Mouse (Mus musculus) MEL (cell line): ENCODE data around the gene Eapp. TPM values are rescaled to one million over a fixed set of nuclear protein-coding genes. Genes with fewer than 3 reads are reported as not detected.

Experiments
- DNase-seq: peaks from one replicate; pipeline ENCODE4 v3.0.0; 2011; ENCODE audit warnings: low read depth, low spot score
- H3K27ac ChIP-seq: 2 replicates; pipeline ENCODE4 v1.5.1; 2012; ENCODE audit warnings: low read depth, mild to moderate bottlenecking, control low read depth, low read length, moderate library complexity; ENCODE audit not compliant: control insufficient read depth
- H3K27me3 ChIP-seq, 2 experiments: fragments of 150-350 bp in 1 of 2; sonication (generic) in 1 of 2; 2 replicates each; pipeline ENCODE4 v1.6.1; 2012; ENCODE audit warnings: low read length in 2 of 2, mild to moderate bottlenecking in 2 of 2, improper control_type of control experiment in 1 of 2, moderate library complexity in 1 of 2; ENCODE audit not compliant: insufficient read depth in 2 of 2, control insufficient read depth in 1 of 2
- H3K36me3 ChIP-seq, 2 experiments: 2 replicates each; pipeline ENCODE4 v1.6.1; 2012 to 2014; ENCODE audit warnings: low read length in 2 of 2, improper control_type of control experiment in 1 of 2, inconsistent platforms in 1 of 2, mild to moderate bottlenecking in 1 of 2; ENCODE audit not compliant: insufficient read depth in 2 of 2, control insufficient read depth in 1 of 2
- H3K4me1 ChIP-seq, 2 experiments: fragments of 150-350 bp in 1 of 2; sonication (generic) in 1 of 2; 2 replicates each; pipeline ENCODE4 v1.6.1; 2012; ENCODE audit warnings: low read length in 2 of 2, improper control_type of control experiment in 1 of 2, mild to moderate bottlenecking in 1 of 2; ENCODE audit not compliant: insufficient read depth in 2 of 2, control insufficient read depth in 1 of 2
- H3K4me3 ChIP-seq, 2 experiments: fragments of 150-350 bp in 1 of 2; sonication (generic) in 1 of 2; 2 replicates each; pipeline ENCODE4 v1.5.1; 2012; ENCODE audit warnings: low read depth in 2 of 2, low read length in 2 of 2, mild to moderate bottlenecking in 2 of 2, moderate library complexity in 2 of 2, control low read depth in 1 of 2, improper control_type of control experiment in 1 of 2; ENCODE audit not compliant: control insufficient read depth in 1 of 2, insufficient read depth in 1 of 2
- H3K79me2 ChIP-seq: 2 replicates; pipeline ENCODE4 v1.6.1; 2012; ENCODE audit warnings: mild to moderate bottlenecking, low read length, moderate library complexity; ENCODE audit not compliant: control insufficient read depth, poor library complexity, insufficient read depth
- H3K9ac ChIP-seq: 2 replicates; pipeline ENCODE4 v1.6.1; 2012; ENCODE audit warnings: low read depth, mild to moderate bottlenecking, control low read depth, low read length, moderate library complexity; ENCODE audit not compliant: control insufficient read depth, poor library complexity, severe bottlenecking
- H3K9me3 ChIP-seq: fragments of 150-350 bp; sonication (generic); replicated peaks from 2 replicates; pipeline ENCODE4 v1.6.1; 2012; ENCODE audit warnings: mild to moderate bottlenecking, low read length, improper control_type of control experiment, moderate library complexity; ENCODE audit not compliant: insufficient read depth
- CHD2 ChIP-seq: IDR thresholded peaks from 2 replicates; pipeline ENCODE4 v1.6.1; 2011; ENCODE audit warnings: low read length, improper control_type of control experiment
- ELF1 ChIP-seq: IDR thresholded peaks from 2 replicates; pipeline ENCODE4 v1.6.1; 2014; ENCODE audit warnings: low read depth, mild to moderate bottlenecking, inconsistent platforms, low read length, improper control_type of control experiment, moderate library complexity
- ETS1 ChIP-seq: IDR thresholded peaks from 2 replicates; pipeline ENCODE4 v1.6.1; 2012; ENCODE audit warnings: low read depth, mild to moderate bottlenecking, inconsistent platforms, low read length, improper control_type of control experiment, moderate library complexity
- JUND ChIP-seq: IDR thresholded peaks from 2 replicates; pipeline ENCODE4 v1.6.1; 2011; ENCODE audit warnings: low read depth, mild to moderate bottlenecking, improper control_type of control experiment, low read length
- KAT2A ChIP-seq: conservative IDR thresholded peaks from 2 replicates; pipeline ENCODE4 v1.6.1; 2012; ENCODE audit warnings: low read depth, low read length, improper control_type of control experiment, inconsistent platforms
- MAFK ChIP-seq: IDR thresholded peaks from 2 replicates; pipeline ENCODE4 v1.6.1; 2011; ENCODE audit warnings: low read depth, mild to moderate bottlenecking, low read length, improper control_type of control experiment, borderline replicate concordance
- MAZ ChIP-seq: IDR thresholded peaks from 2 replicates; pipeline ENCODE4 v1.6.1; 2012; ENCODE audit warnings: low read depth, mild to moderate bottlenecking, inconsistent platforms, low read length, improper control_type of control experiment
- MEF2A ChIP-seq: IDR thresholded peaks from 2 replicates; pipeline ENCODE4 v1.6.1; 2014; ENCODE audit warnings: low read depth, mild to moderate bottlenecking, inconsistent platforms, low read length, improper control_type of control experiment; ENCODE audit not compliant: poor library complexity, insufficient replicate concordance, severe bottlenecking; ENCODE audit errors: extremely low read depth
- MXI1 ChIP-seq: IDR thresholded peaks from 2 replicates; pipeline ENCODE4 v1.6.1; 2011; ENCODE audit warnings: mild to moderate bottlenecking, low read depth, low read length, improper control_type of control experiment
- POLR2AphosphoS2 ChIP-seq: IDR thresholded peaks from 2 replicates; pipeline ENCODE4 v1.6.1; 2011; ENCODE audit warnings: low read length, improper control_type of control experiment
- POLR2AphosphoS5 ChIP-seq: IDR thresholded peaks from 2 replicates; pipeline ENCODE4 v1.6.1; 2012; ENCODE audit warnings: low read depth, borderline replicate concordance, mild to moderate bottlenecking, inconsistent platforms, low read length, moderate library complexity, mixed read lengths
- RCOR1 ChIP-seq: IDR thresholded peaks from 2 replicates; pipeline ENCODE4 v1.6.1; 2012; ENCODE audit warnings: low read depth, mild to moderate bottlenecking, inconsistent platforms, low read length, improper control_type of control experiment
- TAL1 ChIP-seq: IDR thresholded peaks from 2 replicates; pipeline ENCODE4 v1.6.1; 2012; ENCODE audit warnings: mild to moderate bottlenecking, inconsistent platforms, low read length, moderate library complexity, mixed read lengths
- TBP ChIP-seq: IDR thresholded peaks from 2 replicates; pipeline ENCODE4 v1.8.0; 2011; ENCODE audit warnings: low read depth, low read length, improper control_type of control experiment
- TCF12 ChIP-seq: IDR thresholded peaks from 2 replicates; pipeline ENCODE4 v1.6.1; 2014; ENCODE audit warnings: low read depth, mild to moderate bottlenecking, inconsistent platforms, low read length, improper control_type of control experiment, moderate library complexity
- UBTF ChIP-seq: IDR thresholded peaks from 2 replicates; pipeline ENCODE4 v1.6.1; 2012; ENCODE audit warnings: low read depth, mild to moderate bottlenecking, inconsistent platforms, low read length, improper control_type of control experiment, moderate library complexity, borderline replicate concordance; ENCODE audit not compliant: insufficient read depth
- USF1 ChIP-seq: IDR thresholded peaks from 2 replicates; pipeline ENCODE4 v1.6.1; 2014; ENCODE audit warnings: low read depth, mild to moderate bottlenecking, inconsistent platforms, low read length, improper control_type of control experiment, moderate library complexity
- ZMIZ1 ChIP-seq: IDR thresholded peaks from 2 replicates; pipeline ENCODE4 v1.6.1; 2012; ENCODE audit warnings: low read depth, mild to moderate bottlenecking, inconsistent platforms, low read length, improper control_type of control experiment, moderate library complexity
- ZNF384 ChIP-seq: IDR thresholded peaks from 2 replicates; pipeline ENCODE4 v1.6.1; 2012; ENCODE audit warnings: low read depth, mild to moderate bottlenecking, inconsistent platforms, low read length, improper control_type of control experiment
- polyA plus RNA-seq, 2 experiments: library from polyadenylated mRNA; stranded (reverse) in 1 of 2; unstranded in 1 of 2; fragments of >175 nt in 1 of 2; fragments of >200 nt in 1 of 2; gene quantifications; 2 replicates each; pipeline versions ENCODE4 v1.2.1 to v1.2.4; 2012; ENCODE audit warnings: low replicate concordance in 2 of 2, low read depth in 1 of 2; ENCODE audit not compliant: insufficient read length in 2 of 2, insufficient read depth in 1 of 2, missing spikeins in 1 of 2
- total RNA-seq: library from RNA; depleted of rRNA; stranded (reverse); fragments of 300-350 nt; gene quantifications from 2 replicates; pipeline ENCODE4 v1.2.3, GENCODE M21; 2012

The Eapp gene
- total and polyA plus RNA-seq, 3 experiments, result 50.4 to 50.7 TPM; not detected in 1

DNA sequence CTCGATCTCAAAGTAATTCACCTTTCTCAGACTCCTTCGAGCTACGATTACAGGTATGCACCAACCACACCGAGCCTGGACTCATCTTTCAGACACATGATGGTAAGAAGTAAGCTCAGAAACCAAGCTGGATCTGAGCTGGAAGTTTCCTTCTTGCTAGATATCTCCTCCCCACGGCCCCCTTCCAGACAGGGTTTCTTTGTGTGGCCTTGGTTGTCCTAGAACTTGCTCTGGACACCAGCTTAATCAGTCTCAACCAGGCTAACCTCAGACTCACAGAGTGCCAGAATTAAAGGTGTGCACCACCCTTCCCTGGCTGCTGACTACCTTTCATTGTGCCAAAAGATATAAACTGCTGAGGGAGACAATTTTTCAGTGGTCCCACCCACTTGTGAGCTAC lies 37.7 kb downstream of the Eapp start:
- H3K27me3 ChIP-seq, result no peaks in the 10 kb centered on the region
- no peaks in the 10 kb centered on the region for H3K9me3 ChIP-seq
- H3K4me3 ChIP-seq, result no peak overlapping the region
- H3K4me1 ChIP-seq, result peaks cover 13 to 17% of the 10 kb centered on the region in 2 experiments
- H3K27ac ChIP-seq, result no peak overlapping the region
- no peak for TF ChIP-seq UBTF
- peak; percentile 23; the same call in 1 of the 2 replicates for TF ChIP-seq TAL1
- TF ChIP-seq POLR2AphosphoS2, result no peak
- TF ChIP-seq ETS1, result 0 out of 2 replicates have a peak, but pooled peaks have one; percentile 10
- TF ChIP-seq MAFK, result peak; percentile 32; the same call in 1 of the 2 replicates
- peaks cover 0 to 21% of the 10 kb centered on the region in 2 experiments; a peak in 2 of 4 replicates for H3K36me3 ChIP-seq
- no peak overlapping the region for H3K9ac ChIP-seq
- DNase-seq, result peak; percentile 56
- peaks cover 16% of the 10 kb centered on the region for H3K79me2 ChIP-seq

DNA sequence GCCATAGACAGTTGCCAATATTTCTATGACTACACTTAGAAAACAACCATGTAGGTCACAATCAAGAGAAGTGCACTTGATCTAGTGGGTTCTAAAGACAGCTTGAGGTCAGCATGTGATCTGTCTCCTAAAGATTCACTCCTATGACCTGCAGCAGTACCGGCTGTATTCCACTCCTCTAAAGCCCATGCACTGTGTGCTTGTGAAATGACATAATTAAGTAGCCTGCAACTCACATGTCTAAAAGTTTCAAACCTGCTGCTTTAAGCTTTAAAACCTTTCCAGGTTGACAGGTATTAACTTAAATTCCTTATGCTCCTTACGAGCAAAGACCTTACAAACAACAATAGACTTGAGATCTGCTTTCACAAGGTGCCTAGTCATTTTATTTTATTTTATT lies 38.5 kb downstream of the Eapp start:
- no peak for DNase-seq
- H3K4me1 ChIP-seq, result peaks cover 13 to 17% of the 10 kb centered on the region in 2 experiments
- H3K36me3 ChIP-seq, result peaks cover 0 to 21% of the 10 kb centered on the region in 2 experiments; a peak in 2 of 4 replicates
- no peaks in the 10 kb centered on the region for H3K9me3 ChIP-seq
- H3K4me3 ChIP-seq, result peak overlapping the region; percentile 57 to 83
- no peaks in the 10 kb centered on the region for H3K27me3 ChIP-seq
- peak overlapping the region; percentile 56; the same call in 1 of the 2 replicates for H3K27ac ChIP-seq
- TF ChIP-seq POLR2AphosphoS2, result no peak
- 0 out of 2 replicates have a peak, but pooled peaks have one; percentile 11 for TF ChIP-seq POLR2AphosphoS5
- no peak for TF ChIP-seq ELF1
- no peak for TF ChIP-seq RCOR1
- 0 out of 2 replicates have a peak, but pooled peaks have one; percentile 51 for TF ChIP-seq UBTF
- TF ChIP-seq MEF2A, result no peak
- TF ChIP-seq KAT2A, result no peak
- no peak for TF ChIP-seq ZNF384
- no peak for TF ChIP-seq ZMIZ1
- no peak for TF ChIP-seq JUND
- TF ChIP-seq MXI1, result no peak
- no peak for TF ChIP-seq CHD2
- TF ChIP-seq USF1, result 0 out of 2 replicates have a peak, but pooled peaks have one; percentile 29
- no peak for TF ChIP-seq TCF12
- TF ChIP-seq MAZ, result no peak
- 0 out of 2 replicates have a peak, but pooled peaks have one; percentile 17 for TF ChIP-seq TBP
- peaks cover 23% of the 10 kb centered on the region for H3K79me2 ChIP-seq
- peak overlapping the region; percentile 72 for H3K9ac ChIP-seq
